Mouse (Mus musculus) heart, postnatal 0 days (tissue): ENCODE data around the gene H2al1i.

Experiments
- CTCF ChIP-seq: IDR thresholded peaks from 2 replicates; pipeline ENCODE4 v1.5.1; 2016; ENCODE audit warnings: antibody characterized with exemption, control low read depth, low read depth
- EP300 ChIP-seq: IDR thresholded peaks from 2 replicates; pipeline ENCODE4 v1.6.1; 2016; ENCODE audit warnings: antibody characterized with exemption, low read depth

- TF ChIP-seq CTCF (no peak), EP300 (no peak)
Observed at GRCm38 (mm10) chrX:11288306-11288882, 36.1 kb upstream of the H2al1i start.
